Mouse (Mus musculus) mouse embryonic stem cell (cell line): ENCODE results near the gene Rnf13.

Experiments used
- in situ Hi-C, 2 experiments: fragments of 300-500 bp; cut with MboI; formaldehyde crosslinking; loops; 1 replicate in 1 of 2; 3 replicates in 1 of 2; pipeline ENCODE4 v1.14.3; 2019 to 2020; ENCODE audit warnings: low sequenced_read_pairs in 2 of 2, low pct_unique_long_range_greater_than_20kb in 1 of 2, mixed read lengths in 1 of 2; ENCODE audit not compliant: unreplicated experiment in 1 of 2

Rnf13 gene

GRCm38 (mm10) chr3:57833585-57833984 is 97.7 kb downstream of the Rnf13 start:
- in situ Hi-C loops, result loop anchor here (10.0 to 25.0 kb wide), 3 partner anchors 169 to 371 kb away; partner anchors contain the start of gene Commd2 (in 1 of the 2)

DNA sequence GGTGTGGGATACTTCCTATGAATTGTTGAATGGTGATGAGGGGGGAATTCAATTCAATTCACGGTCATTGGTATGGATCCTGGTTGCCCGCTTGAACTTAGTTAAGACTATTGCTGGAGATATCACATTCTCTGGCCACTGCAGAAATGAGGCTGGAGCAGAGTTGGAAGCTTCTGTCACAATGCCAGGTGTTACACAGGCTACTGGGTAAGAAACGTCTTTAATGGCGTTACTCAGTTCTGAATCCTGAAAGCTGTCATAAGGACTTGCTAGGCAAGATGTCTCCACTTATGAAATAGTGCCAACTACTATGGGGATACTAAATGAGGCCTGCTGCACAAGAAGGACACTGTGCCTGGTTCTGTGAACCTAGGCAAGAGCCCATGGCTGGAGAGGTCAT is 101.0 kb downstream of the Rnf13 start:
- in situ Hi-C loops, result loop anchor here (10.0 to 25.0 kb wide), 3 partner anchors 172 to 375 kb away; partner anchors contain the start of gene Commd2 (in 1 of the 2)

DNA sequence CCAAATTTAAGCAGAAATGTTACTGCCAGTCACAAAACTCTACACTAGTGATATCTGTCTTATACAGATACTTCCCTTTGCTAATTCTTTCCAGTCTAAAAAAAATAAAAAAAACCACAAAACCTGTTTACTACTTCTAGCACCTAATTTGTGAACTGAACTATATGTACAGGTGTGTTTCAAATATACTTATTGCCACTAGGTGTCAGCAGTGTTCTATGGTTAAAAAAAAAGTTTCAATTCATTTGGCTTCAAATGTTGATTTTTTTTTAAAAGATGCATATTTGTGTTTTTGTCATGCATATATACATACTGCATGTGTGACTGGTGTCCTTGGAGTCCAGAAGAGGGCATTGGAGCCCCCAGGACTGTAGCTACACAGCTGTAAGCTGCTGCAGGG is 107.9 kb downstream of the Rnf13 start:
- in situ Hi-C loops, result loop anchor here in 1 of 2 experiments (25.0 kb wide), 2 partner anchors 181 to 381 kb away; partner anchors contain the start of gene Commd2

GRCm38 (mm10) chr3:57845786-57846661 is 110.2 kb downstream of the Rnf13 start:
- in situ Hi-C loops, result loop anchor here in 1 of 2 experiments (25.0 kb wide), 2 partner anchors 184 to 384 kb away; partner anchors contain the start of gene Commd2

DNA sequence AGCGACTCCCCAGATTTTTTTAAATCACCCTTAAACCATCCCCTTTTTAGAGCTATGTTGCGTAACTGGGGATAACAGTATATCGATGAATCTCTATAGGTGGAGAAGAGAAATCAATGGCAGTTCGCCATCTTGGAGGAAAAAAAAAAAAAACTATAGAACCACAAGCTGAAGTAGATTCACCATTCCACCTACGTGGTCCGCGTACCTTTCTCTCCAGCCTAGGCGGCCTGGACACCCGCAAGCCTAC is 110.7 kb downstream of the Rnf13 start:
- in situ Hi-C loops, result loop anchor here in 1 of 2 experiments (25.0 kb wide), 2 partner anchors 184 to 384 kb away; partner anchors contain the start of gene Commd2

GRCm38 (mm10) chr3:57846912-57847759 is 111.3 kb downstream of the Rnf13 start:
- in situ Hi-C loops, result loop anchor here in 1 of 2 experiments (25.0 kb wide), 2 partner anchors 185 to 385 kb away; partner anchors contain the start of gene Commd2

DNA sequence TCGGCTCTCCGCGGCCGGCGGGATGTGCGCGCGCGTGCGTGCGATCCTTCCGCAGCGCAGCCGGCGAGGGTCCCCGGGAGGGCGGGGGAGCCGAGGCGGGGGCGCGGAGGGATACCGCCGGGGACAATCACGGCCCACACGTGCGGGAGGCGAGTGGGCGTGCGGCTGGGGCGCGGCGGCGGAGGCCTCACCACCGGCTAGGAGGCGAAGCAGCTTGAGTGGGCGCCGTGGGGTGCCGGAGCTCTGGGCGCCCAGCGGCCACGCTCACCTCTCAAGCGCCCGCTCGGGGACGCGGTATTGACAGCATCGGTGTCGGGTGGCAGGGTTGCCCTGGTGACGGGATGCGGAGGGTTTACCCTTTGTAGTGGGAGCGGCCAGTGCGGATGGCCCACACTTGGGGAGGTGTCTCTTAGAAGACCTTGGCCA is 111.9 kb downstream of the Rnf13 start, which contains the start of gene Pfn2:
Pfn2 (minus strand) TSS at position 320 of the 426 bp plus-strand sequence.
- in situ Hi-C loops, result loop anchor here in 1 of 2 experiments (25.0 kb wide), 2 partner anchors 185 to 385 kb away; partner anchors contain the start of gene Commd2

DNA sequence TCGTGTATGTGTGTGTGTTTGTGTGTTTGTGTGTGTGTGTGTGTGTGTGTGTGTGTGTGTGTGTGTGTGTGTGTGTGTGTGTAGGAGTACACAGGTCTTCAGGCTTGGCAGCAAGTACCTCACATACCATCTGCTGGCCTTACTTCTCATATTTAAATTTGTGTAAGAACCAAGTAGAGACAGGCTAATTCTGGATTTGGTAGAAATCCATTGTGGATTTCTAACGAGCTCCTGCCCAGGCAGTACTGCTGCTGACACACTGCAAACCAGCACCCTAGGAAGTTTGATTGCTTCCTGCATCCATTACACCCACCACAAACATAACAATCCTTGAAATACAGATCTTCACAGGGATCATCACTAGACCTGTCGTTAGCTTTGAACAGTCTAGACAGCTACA is 147.1 kb downstream of the Rnf13 start:
- in situ Hi-C loops, result no loop called here
